Mouse (Mus musculus): ENCODE data around the gene Kcnn4. TPM values are rescaled to one million over a fixed set of nuclear protein-coding genes. Genes with fewer than 3 reads are reported as not detected.

Gene Kcnn4
- 2.5 and 4.3 TPM in 2 replicates for polyA plus RNA-seq (2015; fragmentation: Nextera tagmentation; extraction: Ambion mirVana)

DNA sequence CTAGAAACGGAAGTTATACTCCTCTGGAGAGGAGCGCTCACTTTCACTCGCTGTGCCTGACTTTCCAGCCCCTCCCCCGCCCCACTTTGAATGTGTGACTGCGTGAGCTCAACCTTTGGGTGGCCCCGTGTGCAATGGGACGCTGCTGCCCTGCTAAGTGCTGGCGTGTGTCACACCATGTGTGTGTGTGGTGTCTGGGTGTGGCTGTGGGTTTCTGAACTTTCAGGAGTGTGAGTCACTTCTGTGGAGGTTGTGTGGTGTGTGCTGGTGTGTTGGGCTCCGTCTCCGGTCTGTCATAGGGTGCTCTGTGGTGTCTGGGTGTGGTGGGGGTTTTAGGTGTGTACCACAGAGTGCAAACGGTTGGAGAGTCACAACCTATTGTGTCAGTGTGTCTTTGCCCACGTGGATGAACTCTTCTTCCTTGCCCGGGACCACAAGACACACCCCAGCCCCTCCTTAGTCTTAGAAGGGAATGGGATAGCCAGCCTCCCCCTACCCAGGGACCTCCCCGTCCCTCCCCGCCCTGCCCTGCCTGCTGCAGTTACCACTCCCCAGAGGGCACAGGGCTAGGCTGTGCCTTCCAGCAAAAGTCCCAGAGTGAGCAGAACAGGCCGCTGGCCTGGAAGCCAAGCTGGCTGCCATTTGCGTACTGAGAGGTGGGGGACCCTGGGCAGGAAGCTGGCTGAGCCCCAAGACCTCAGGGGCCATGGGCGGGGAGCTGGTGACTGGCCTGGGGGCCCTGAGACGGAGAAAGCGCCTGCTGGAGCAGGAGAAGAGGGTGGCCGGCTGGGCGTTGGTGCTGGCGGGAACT, at the start of gene Kcnn4:
TSS of gene Kcnn4 (plus strand) at position 533 of the 811 bp plus-strand sequence.
- H3K9ac ChIP-seq (ENCODE audit: low read depth, low read length) = 0 out of 2 replicates have a peak within 1 kb of the TSS, but pooled peaks have one; percentile 29
- H3K36me3 ChIP-seq (ENCODE audit: control insufficient read depth, insufficient read depth, low read length) = no peaks in the 10 kb centered on the region
- H3K4me2 ChIP-seq (ENCODE audit: low read depth, low read length) = 0 out of 2 replicates have a peak within 1 kb of the TSS, but pooled peaks have one; percentile 7
- 35% methylated on average over 23 of the region's 23 CpGs for WGBS
- peaks cover 5% of the 10 kb centered on the region for H3K4me1 ChIP-seq (ENCODE audit: control insufficient read depth, insufficient read depth, low read length)
- no peaks in the 10 kb centered on the region for H3K9me3 ChIP-seq (ENCODE audit: control insufficient read depth, low read length)
- no peak within 1 kb of the TSS for H3K4me3 ChIP-seq (ENCODE audit: low read length)
- ATAC-seq = peak; percentile 32; the same call in 1 of the 2 replicates
- no peaks in the 10 kb centered on the region for H3K27me3 ChIP-seq (replicated peaks; ENCODE audit: control insufficient read depth, insufficient read depth, low read length)
- no peak within 1 kb of the TSS for H3K27ac ChIP-seq (ENCODE audit: low read length)

DNA sequence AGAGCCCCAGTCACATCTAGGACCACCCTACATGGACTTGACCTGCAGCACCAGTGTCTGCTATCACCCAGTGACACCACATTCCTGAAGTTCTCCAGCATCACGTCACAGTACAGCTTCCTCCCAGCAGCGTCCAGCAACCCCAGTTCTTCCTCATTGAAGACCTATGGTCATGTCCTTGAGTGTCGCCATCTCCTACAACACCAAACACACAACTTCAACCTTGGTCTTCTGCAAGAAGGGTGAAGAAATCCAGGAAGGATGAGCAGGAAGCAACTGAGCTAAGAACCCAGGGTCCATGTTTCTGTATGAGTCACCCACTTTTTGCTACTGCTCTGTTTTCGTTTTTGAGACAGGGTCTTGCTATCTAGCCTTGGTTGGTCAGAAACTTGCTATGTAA, 47.5 kb upstream of the Kcnn4 start:
- H3K4me1 ChIP-seq (ENCODE audit: control insufficient read depth, insufficient read depth, low read length) = no peaks in the 10 kb centered on the region
- no peak for ATAC-seq
- no peak overlapping the region for H3K4me3 ChIP-seq (ENCODE audit: low read length)
- H3K9ac ChIP-seq (ENCODE audit: low read depth, low read length) = no peak overlapping the region
- H3K4me2 ChIP-seq (ENCODE audit: low read depth, low read length) = no peak overlapping the region
- H3K27me3 ChIP-seq (replicated peaks; ENCODE audit: control insufficient read depth, insufficient read depth, low read length) = peaks cover 3% of the 10 kb centered on the region; the same call in 1 of the 2 replicates
- no peak overlapping the region for H3K27ac ChIP-seq (ENCODE audit: low read length)
- peaks cover 14% of the 10 kb centered on the region for H3K9me3 ChIP-seq (ENCODE audit: control insufficient read depth, low read length)
- 67% methylated on average over 4 of the region's 4 CpGs for WGBS
- no peaks in the 10 kb centered on the region for H3K36me3 ChIP-seq (ENCODE audit: control insufficient read depth, insufficient read depth, low read length)

DNA sequence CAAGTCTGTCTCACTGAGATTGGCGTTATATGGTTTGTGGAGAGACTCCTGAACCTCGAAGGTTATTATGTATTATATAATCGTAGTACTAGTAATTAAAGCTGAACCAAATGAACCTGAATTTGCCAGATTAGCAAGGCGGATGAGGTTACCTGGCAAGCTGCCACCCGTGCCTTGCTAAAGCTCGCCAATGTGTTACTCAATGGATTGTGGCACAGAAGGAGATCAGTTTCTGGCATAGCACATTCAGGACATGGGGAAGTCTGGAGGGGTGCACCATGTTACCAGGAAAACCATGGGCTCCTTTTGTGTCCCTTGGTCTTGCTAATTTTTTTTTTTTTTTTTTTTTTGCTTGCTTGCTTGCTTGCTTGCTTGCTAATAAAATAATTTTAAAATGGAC, 44.9 kb upstream of the Kcnn4 start:
- H3K27ac ChIP-seq (ENCODE audit: low read length) = no peak overlapping the region
- H3K27me3 ChIP-seq (replicated peaks; ENCODE audit: control insufficient read depth, insufficient read depth, low read length) = peaks cover 3% of the 10 kb centered on the region; the same call in 1 of the 2 replicates
- WGBS = 80% methylated on average over 6 of the region's 6 CpGs
- H3K4me2 ChIP-seq (ENCODE audit: low read depth, low read length) = no peak overlapping the region
- H3K9me3 ChIP-seq (ENCODE audit: control insufficient read depth, low read length) = peaks cover 14% of the 10 kb centered on the region
- no peaks in the 10 kb centered on the region for H3K36me3 ChIP-seq (ENCODE audit: control insufficient read depth, insufficient read depth, low read length)
- H3K9ac ChIP-seq (ENCODE audit: low read depth, low read length) = no peak overlapping the region
- no peak for ATAC-seq
- H3K4me3 ChIP-seq (ENCODE audit: low read length) = no peak overlapping the region
- no peaks in the 10 kb centered on the region for H3K4me1 ChIP-seq (ENCODE audit: control insufficient read depth, insufficient read depth, low read length)

DNA sequence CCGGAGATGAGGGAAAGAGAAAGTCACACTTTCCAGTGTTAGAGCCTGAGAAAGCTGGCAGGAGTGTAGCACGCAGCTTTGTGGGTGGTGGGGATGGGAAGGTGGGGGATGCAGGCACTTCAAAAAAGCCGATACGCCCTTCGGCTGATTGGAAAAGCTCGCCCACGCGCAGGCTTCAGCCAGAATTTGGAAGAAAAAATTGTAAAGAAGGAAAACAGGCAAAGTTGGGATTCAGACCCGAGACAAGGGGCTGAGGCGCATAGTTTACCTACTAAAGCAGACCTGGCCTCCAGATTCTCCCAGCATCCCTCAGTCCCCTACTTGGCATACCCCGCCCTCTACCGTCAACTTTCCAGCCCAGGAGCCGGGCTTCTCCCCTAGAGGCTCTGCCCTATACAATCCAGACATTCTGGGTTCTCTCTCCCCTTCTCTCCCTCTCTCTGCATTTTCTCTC, 44.4 kb upstream of the Kcnn4 start:
- Histone ChIP-seq H3K9me3 (ENCODE audit: control insufficient read depth, low read length) (peaks cover 14% of the 10 kb centered on the region), H3K4me3 (ENCODE audit: low read length) (peak overlapping the region; percentile 9), H3K27me3 (replicated peaks; ENCODE audit: control insufficient read depth, insufficient read depth, low read length) (peaks cover 3% of the 10 kb centered on the region; the same call in 1 of the 2 replicates), H3K4me1 (ENCODE audit: control insufficient read depth, insufficient read depth, low read length) (no peaks in the 10 kb centered on the region), H3K36me3 (ENCODE audit: control insufficient read depth, insufficient read depth, low read length) (no peaks in the 10 kb centered on the region), H3K27ac (ENCODE audit: low read length) (no peak overlapping the region), H3K9ac (ENCODE audit: low read depth, low read length) (0 out of 2 replicates have a peak overlapping the region, but pooled peaks have one; percentile 30), H3K4me2 (ENCODE audit: low read depth, low read length) (peak overlapping the region; percentile 36)
- 10% methylated on average over 13 of the region's 13 CpGs for WGBS
- peak; percentile 37; the same call in 1 of the 2 replicates for ATAC-seq

DNA sequence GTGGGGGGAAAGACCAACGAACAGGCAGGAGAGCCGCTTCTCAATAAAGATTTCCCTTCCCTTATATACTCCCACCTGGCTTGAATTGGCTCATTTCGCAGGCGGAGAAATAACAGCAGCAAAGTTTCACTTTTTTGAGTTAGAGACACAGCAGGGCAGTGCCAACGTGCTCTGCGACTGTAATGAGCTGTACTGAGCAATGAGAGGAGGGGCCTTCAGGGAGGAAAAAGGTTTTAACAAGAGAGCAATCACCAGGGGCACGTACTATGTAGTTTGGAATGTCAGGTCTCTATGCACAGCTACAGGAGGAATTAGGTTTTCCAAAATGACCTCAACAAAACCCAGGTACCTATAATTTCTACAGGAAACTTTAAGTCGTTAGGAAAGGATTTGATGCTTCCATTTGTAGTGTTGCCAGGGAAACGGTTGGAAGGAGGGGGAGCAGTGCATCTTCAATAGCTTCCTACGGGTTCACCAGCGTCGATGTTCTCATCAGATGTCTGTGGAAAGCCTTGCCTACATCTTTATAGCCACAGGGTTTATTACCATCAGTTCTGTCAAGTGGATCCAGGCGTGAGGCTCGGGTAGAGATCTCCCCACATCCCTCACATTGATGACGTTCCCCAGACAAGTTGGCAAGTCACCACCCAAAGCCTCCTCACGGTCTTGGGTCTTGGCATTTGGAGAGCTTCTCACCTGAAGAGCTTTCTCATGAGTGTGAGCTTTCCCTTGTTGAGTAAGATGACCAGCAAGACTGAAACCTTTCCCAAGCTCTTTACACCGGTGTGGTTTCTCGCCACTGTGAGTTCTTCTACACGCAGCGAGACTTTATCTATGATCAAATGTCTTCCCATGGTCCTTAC, 43.6 kb upstream of the Kcnn4 start:
- H3K4me1 ChIP-seq (ENCODE audit: control insufficient read depth, insufficient read depth, low read length) = no peaks in the 10 kb centered on the region
- H3K27ac ChIP-seq (ENCODE audit: low read length) = no peak overlapping the region
- 0 out of 2 replicates have a peak overlapping the region, but pooled peaks have one; percentile 9 for H3K4me3 ChIP-seq (ENCODE audit: low read length)
- no peaks in the 10 kb centered on the region for H3K36me3 ChIP-seq (ENCODE audit: control insufficient read depth, insufficient read depth, low read length)
- peaks cover 14% of the 10 kb centered on the region for H3K9me3 ChIP-seq (ENCODE audit: control insufficient read depth, low read length)
- peak overlapping the region; percentile 36; the same call in 1 of the 2 replicates for H3K4me2 ChIP-seq (ENCODE audit: low read depth, low read length)
- no peak overlapping the region for H3K9ac ChIP-seq (ENCODE audit: low read depth, low read length)
- H3K27me3 ChIP-seq (replicated peaks; ENCODE audit: control insufficient read depth, insufficient read depth, low read length) = peaks cover 3% of the 10 kb centered on the region; the same call in 1 of the 2 replicates
- ATAC-seq = no peak
- 49% methylated on average over 20 of the region's 20 CpGs for WGBS

DNA sequence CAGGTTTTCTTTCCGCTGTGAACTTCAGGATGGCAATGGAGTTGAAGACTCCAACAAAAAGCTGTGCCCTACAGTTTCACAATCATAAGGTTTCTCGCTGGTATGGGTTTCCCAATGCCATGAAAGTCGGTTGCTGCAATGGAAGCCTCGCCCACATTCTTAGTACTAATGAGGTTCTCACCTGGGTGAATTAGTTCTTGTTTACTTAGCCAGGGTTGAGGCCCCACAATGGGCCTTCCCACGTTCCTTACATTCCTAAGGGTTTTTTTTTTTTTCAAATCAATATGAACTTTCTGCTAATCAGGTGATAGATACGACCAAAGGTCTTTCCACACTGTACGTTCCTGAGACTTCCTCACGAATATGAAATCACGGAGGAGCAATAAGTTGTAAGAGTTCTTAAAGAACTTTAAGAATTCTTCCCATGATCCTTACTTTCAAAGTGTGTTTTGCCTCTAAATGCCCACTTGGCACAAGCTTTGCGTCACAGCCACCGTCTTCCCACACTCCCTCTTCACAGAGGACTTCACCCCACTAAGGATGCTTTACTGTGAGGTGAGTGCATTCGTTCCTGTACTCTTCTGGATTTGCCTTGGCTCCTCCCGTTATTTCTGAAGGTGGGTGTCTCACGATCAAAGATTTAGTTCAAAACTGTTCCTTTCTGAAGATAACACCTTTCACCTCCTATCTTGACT, 42.6 kb upstream of the Kcnn4 start:
- WGBS = 70% methylated on average over 14 of the region's 14 CpGs
- H3K4me1 ChIP-seq (ENCODE audit: control insufficient read depth, insufficient read depth, low read length) = no peaks in the 10 kb centered on the region
- H3K27ac ChIP-seq (ENCODE audit: low read length) = no peak overlapping the region
- H3K9me3 ChIP-seq (ENCODE audit: control insufficient read depth, low read length) = peaks cover 14% of the 10 kb centered on the region
- H3K4me2 ChIP-seq (ENCODE audit: low read depth, low read length) = no peak overlapping the region
- H3K9ac ChIP-seq (ENCODE audit: low read depth, low read length) = no peak overlapping the region
- no peaks in the 10 kb centered on the region for H3K36me3 ChIP-seq (ENCODE audit: control insufficient read depth, insufficient read depth, low read length)
- peaks cover 3% of the 10 kb centered on the region; the same call in 1 of the 2 replicates for H3K27me3 ChIP-seq (replicated peaks; ENCODE audit: control insufficient read depth, insufficient read depth, low read length)
- H3K4me3 ChIP-seq (ENCODE audit: low read length) = no peak overlapping the region
- ATAC-seq = peak; percentile 87

DNA sequence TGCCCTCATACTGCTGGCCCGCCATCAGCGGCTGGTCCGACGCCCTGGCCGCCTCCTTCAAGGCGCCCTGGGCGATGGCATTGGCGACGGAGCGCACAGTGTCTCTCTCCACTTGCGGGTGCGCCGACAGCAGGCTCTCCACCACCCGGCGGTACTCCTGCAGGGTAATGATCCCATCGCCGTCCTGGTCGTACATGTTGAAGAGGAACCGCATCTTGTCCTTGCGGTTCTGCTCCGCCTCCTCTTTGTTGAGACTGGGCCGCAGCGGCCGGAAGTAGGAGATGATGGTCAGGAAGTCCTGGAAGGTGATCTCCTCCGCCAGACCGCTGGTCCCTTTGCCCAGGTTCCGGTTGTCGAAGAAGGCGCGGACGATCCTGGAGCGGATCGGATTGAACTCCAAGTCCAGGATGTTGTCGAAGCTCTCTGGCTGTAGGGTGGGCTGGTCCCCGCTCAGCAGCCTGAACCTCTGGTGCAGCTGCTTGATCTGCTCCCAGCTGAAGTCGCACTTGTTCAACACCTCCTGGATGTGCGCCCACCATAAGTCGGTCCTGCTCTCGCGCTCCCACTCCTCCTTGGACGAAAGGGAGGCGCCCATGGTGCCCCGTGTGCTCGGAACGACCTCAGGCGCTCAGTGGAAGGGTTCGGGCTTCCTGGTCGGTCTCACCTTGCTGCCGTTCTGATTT, 36.6 kb upstream of the Kcnn4 start, which contains the start of gene Tescl:
TSS of gene Tescl (minus strand) at position 633 of the 683 bp plus-strand sequence.
- Histone ChIP-seq H3K4me2 (ENCODE audit: low read depth, low read length) (peak within 1 kb of the TSS; percentile 30), H3K36me3 (ENCODE audit: control insufficient read depth, insufficient read depth, low read length) (no peaks in the 10 kb centered on the region), H3K4me3 (ENCODE audit: low read length) (peak within 1 kb of the TSS; percentile 1; the same call in 1 of the 2 replicates), H3K9me3 (ENCODE audit: control insufficient read depth, low read length) (no peaks in the 10 kb centered on the region), H3K27ac (ENCODE audit: low read length) (no peak within 1 kb of the TSS), H3K27me3 (replicated peaks; ENCODE audit: control insufficient read depth, insufficient read depth, low read length) (peaks cover 16% of the 10 kb centered on the region; the same call in 1 of the 2 replicates), H3K4me1 (ENCODE audit: control insufficient read depth, insufficient read depth, low read length) (no peaks in the 10 kb centered on the region), H3K9ac (ENCODE audit: low read depth, low read length) (no peak within 1 kb of the TSS)
- ATAC-seq = no peak
- 40% methylated on average over 49 of the region's 49 CpGs for WGBS

DNA sequence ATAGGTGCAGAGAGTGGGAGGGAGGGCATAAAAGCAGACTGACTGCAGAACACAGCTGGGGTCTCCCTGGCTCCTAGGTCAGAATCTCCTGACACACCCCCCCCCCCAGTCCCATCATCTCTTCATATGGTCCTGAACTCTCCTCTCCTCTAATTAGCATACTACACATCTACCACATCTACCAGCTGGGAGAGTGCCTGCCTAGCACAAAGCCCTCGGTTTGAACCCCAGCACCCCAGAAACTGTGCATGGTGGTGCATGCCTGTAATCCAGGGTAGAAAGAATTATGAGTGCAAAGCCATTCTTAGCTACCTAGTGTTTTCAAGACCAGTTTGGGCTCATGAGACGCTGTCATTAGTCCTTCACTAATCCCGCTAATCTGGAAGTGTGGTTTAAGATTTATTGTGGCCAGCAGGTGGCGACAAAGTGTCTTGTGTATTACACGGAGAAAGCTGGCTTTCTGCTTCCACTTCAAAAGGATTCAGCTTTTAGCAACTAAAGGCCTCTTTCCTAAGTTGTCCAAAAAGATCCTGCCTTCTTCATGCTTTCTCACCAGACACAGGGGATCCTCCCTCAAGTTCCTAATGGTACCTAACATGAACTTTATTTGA, 34.3 kb upstream of the Kcnn4 start:
- ATAC-seq = no peak
- no peaks in the 10 kb centered on the region for H3K36me3 ChIP-seq (ENCODE audit: control insufficient read depth, insufficient read depth, low read length)
- no peaks in the 10 kb centered on the region for H3K4me1 ChIP-seq (ENCODE audit: control insufficient read depth, insufficient read depth, low read length)
- no peak overlapping the region for H3K27ac ChIP-seq (ENCODE audit: low read length)
- WGBS = 9% methylated on average over 5 of the region's 5 CpGs
- no peak overlapping the region for H3K4me3 ChIP-seq (ENCODE audit: low read length)
- no peak overlapping the region for H3K4me2 ChIP-seq (ENCODE audit: low read depth, low read length)
- H3K9ac ChIP-seq (ENCODE audit: low read depth, low read length) = no peak overlapping the region
- H3K9me3 ChIP-seq (ENCODE audit: control insufficient read depth, low read length) = no peaks in the 10 kb centered on the region
- peaks cover 16% of the 10 kb centered on the region; the same call in 1 of the 2 replicates for H3K27me3 ChIP-seq (replicated peaks; ENCODE audit: control insufficient read depth, insufficient read depth, low read length)

Measured in intestine, embryonic 16.5 days (tissue).